Mouse (Mus musculus): Measurements from ENCODE around the gene Hist1h2aa. TPM values are rescaled to one million over a fixed set of nuclear protein-coding genes. Genes with fewer than 3 reads are reported as not detected.

Gene Hist1h2aa
- polyA plus RNA-seq, 1 experiment from 2014 or later = not detected

DNA sequence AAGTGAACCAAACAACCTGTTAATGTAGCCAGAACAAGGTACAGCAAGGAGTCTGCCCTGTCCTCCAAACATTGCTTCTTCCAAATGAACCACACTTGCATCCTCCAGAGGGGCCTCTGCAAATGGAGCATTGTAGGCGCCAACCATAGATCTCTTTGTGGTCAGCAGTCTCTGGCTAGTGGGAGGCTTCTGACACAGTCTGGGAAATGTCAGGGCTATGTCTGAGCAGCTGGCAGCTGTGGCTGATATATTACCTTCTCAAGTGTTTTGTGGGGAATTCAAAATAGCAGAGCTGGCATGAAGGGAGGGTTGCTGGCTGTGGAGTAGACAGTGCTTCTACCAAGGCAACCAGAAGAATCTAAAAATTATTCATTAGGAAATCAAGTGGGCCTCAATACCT, 18.1 kb upstream of the Hist1h2aa start:
- Histone ChIP-seq H3K36me3 (replicated peaks) (no peaks in the 10 kb centered on the region), H3K4me1 (peaks cover 15% of the 10 kb centered on the region), H3K9me3 (no peaks in the 10 kb centered on the region), H3K4me3 (no peak overlapping the region), H3K27ac (no peak overlapping the region), H3K27me3 (ENCODE audit: poor library complexity, severe bottlenecking) (no peaks in the 10 kb centered on the region)
- 90% methylated on average over 1 of the region's 1 CpGs for WGBS
- DNase-seq (ENCODE audit: extremely low spot score, low spot score) = no peak

- Histone ChIP-seq H3K4me3 (no peak overlapping the region), H3K9me3 (no peaks in the 10 kb centered on the region), H3K4me1 (peaks cover 15% of the 10 kb centered on the region), H3K36me3 (replicated peaks) (no peaks in the 10 kb centered on the region), H3K27ac (no peak overlapping the region), H3K27me3 (ENCODE audit: poor library complexity, severe bottlenecking) (no peaks in the 10 kb centered on the region)
- 83% methylated on average over 4 of the region's 4 CpGs for WGBS
- DNase-seq (ENCODE audit: extremely low spot score, low spot score) = no peak
These were observed 16.6 kb upstream of the Hist1h2aa start for GRCm38 (mm10) chr13:23917674-23918073.

- no peaks in the 10 kb centered on the region for H3K27me3 ChIP-seq (ENCODE audit: poor library complexity, severe bottlenecking)
- 83% methylated on average over 2 of the region's 2 CpGs for WGBS
- H3K36me3 ChIP-seq (replicated peaks) = no peaks in the 10 kb centered on the region
- no peak overlapping the region for H3K27ac ChIP-seq
- no peaks in the 10 kb centered on the region for H3K4me1 ChIP-seq
- no peak overlapping the region for H3K4me3 ChIP-seq
- no peaks in the 10 kb centered on the region for H3K9me3 ChIP-seq
- DNase-seq (ENCODE audit: extremely low spot score, low spot score) = no peak
These were observed 8.5 kb upstream of the Hist1h2aa start for GRCm38 (mm10) chr13:23925792-23926191.

GRCm38 (mm10) chr13:23928637-23929036, 5.6 kb upstream of the Hist1h2aa start:
- H3K27me3 ChIP-seq (ENCODE audit: poor library complexity, severe bottlenecking) = no peaks in the 10 kb centered on the region
- no peaks in the 10 kb centered on the region for H3K36me3 ChIP-seq (replicated peaks)
- H3K4me3 ChIP-seq = no peak overlapping the region
- DNase-seq (ENCODE audit: extremely low spot score, low spot score) = no peak
- 69% methylated on average over 3 of the region's 3 CpGs for WGBS
- no peaks in the 10 kb centered on the region for H3K9me3 ChIP-seq
- H3K27ac ChIP-seq = no peak overlapping the region
- H3K4me1 ChIP-seq = no peaks in the 10 kb centered on the region

DNA sequence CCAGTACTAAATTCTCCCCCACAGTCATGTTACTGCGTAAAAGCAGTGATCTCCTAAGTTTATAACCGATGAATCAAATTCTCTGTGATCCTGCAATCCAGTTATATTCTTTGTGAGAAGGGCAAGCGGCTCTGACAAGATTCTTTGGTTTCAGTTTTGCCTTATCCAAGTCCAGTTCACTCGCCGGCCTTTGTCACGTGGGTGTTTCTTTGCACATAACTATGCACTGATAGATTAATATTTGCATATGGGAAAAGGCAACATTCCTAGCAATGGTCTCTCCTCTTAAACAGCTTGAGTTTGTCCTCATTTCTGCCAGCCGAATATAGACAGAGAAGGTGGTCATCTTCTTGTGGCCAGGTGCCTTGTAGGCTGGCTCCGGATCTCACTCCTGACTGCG, 3.8 kb upstream of the Hist1h2aa start:
- no peaks in the 10 kb centered on the region for H3K4me1 ChIP-seq
- no peaks in the 10 kb centered on the region for H3K9me3 ChIP-seq
- no peak for DNase-seq (ENCODE audit: extremely low spot score, low spot score)
- no peaks in the 10 kb centered on the region for H3K36me3 ChIP-seq (replicated peaks)
- no peaks in the 10 kb centered on the region for H3K27me3 ChIP-seq (ENCODE audit: poor library complexity, severe bottlenecking)
- WGBS = 93% methylated on average over 9 of the region's 9 CpGs
- no peak overlapping the region for H3K4me3 ChIP-seq
- H3K27ac ChIP-seq = no peak overlapping the region

DNA sequence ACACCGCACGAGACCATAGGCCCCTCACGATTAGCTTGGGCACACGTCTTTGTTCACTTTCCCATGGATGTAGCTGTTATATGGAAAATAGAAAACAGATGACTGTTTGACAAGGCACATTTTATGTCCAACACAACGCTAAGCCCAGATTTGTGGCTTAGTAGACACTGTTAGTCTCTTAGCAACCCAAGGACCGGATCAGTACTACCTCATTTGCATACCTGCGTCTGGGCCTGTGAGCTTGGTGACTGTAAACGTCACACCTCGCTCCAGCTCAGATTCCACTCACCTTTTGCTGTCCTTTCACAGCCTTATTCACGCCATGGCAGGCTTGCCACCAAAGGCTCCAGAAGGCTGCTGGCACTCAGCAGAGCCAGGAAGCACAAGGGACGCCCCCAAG, 3.4 kb upstream of the Hist1h2aa start:
- H3K27ac ChIP-seq = no peak overlapping the region

GRCm38 (mm10) chr13:23933421-23934210, 646 bp upstream of the Hist1h2aa start, which contains the start of gene Hist1h2ba:
TSS of gene Hist1h2ba (minus strand) at chr13:23934156.
- 94% methylated on average over 39 of the region's 39 CpGs for WGBS
- no peaks in the 10 kb centered on the region for H3K36me3 ChIP-seq (replicated peaks)
- no peaks in the 10 kb centered on the region for H3K4me1 ChIP-seq
- no peaks in the 10 kb centered on the region for H3K27me3 ChIP-seq (ENCODE audit: poor library complexity, severe bottlenecking)
- H3K9me3 ChIP-seq = no peaks in the 10 kb centered on the region
- no peak within 1 kb of the TSS for H3K27ac ChIP-seq
- no peak for DNase-seq (ENCODE audit: extremely low spot score, low spot score)
- no peak within 1 kb of the TSS for H3K4me3 ChIP-seq

More for the DNA sequence above, 3.4 kb upstream of the Hist1h2aa start:
- WGBS = 77% methylated on average over 11 of the region's 11 CpGs
- Histone ChIP-seq H3K4me1 (no peaks in the 10 kb centered on the region), H3K4me3 (no peak overlapping the region), H3K27me3 (ENCODE audit: poor library complexity, severe bottlenecking) (no peaks in the 10 kb centered on the region), H3K9me3 (no peaks in the 10 kb centered on the region), H3K36me3 (replicated peaks) (no peaks in the 10 kb centered on the region)
- DNase-seq (ENCODE audit: extremely low spot score, low spot score) = no peak

DNA sequence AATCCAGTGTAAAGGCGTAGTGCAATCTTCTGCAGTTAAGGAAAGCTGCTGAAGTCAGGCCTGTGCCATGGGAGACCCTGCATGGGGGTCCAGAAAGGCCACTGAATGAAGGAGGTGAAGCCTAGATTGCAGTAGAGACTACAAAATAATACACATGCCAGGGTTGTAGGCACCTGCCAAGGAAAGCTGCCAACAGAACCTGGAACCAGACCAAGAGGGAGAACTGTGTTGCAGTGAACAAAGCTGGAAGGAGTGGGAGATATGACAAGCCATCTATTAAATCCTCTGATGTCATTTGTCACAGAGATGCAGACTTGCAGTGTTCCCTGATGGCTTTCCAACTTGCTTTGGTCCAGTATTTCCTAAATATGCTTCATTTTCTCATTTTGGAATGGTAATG, 4.4 kb downstream of the Hist1h2aa start:
- H3K4me1 ChIP-seq = peaks cover 4% of the 10 kb centered on the region
- H3K27ac ChIP-seq = no peak overlapping the region
- H3K36me3 ChIP-seq (replicated peaks) = no peaks in the 10 kb centered on the region
- H3K27me3 ChIP-seq (ENCODE audit: poor library complexity, severe bottlenecking) = no peaks in the 10 kb centered on the region
- H3K4me3 ChIP-seq = no peak overlapping the region
- H3K9me3 ChIP-seq = no peaks in the 10 kb centered on the region
- WGBS = 88% methylated on average over 1 of the region's 1 CpGs
- no peak for DNase-seq (ENCODE audit: extremely low spot score, low spot score)

GRCm38 (mm10) chr13:23940291-23940690, 6.0 kb downstream of the Hist1h2aa start:
- H3K36me3 ChIP-seq (replicated peaks) = no peaks in the 10 kb centered on the region
- WGBS = 57% methylated on average over 6 of the region's 6 CpGs
- no peak overlapping the region for H3K27ac ChIP-seq
- no peak for DNase-seq (ENCODE audit: extremely low spot score, low spot score)
- no peak overlapping the region for H3K4me3 ChIP-seq
- no peaks in the 10 kb centered on the region for H3K27me3 ChIP-seq (ENCODE audit: poor library complexity, severe bottlenecking)
- no peaks in the 10 kb centered on the region for H3K9me3 ChIP-seq
- peaks cover 4% of the 10 kb centered on the region for H3K4me1 ChIP-seq

DNA sequence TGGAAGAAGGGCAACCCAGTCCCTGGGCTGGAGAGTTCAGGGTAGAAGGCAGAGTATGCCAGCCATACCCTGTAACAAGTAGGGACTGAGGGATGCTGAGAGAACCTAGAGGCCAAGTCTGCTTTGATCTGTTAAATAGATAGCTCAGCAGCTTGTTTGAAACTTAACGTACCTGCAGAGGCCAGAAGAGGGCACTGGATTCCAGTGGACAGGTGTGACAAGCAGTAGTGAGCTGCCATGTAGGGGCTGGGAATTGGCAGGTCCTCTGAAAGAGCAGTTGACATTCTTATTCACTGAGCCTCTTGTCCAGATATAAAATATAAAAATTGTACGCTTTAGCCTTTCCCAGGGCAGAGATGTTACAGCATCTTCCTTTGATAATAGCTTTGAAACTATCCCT, 8.6 kb downstream of the Hist1h2aa start:
- Histone ChIP-seq H3K4me1 (peaks cover 15% of the 10 kb centered on the region), H3K27me3 (ENCODE audit: poor library complexity, severe bottlenecking) (peaks cover 5% of the 10 kb centered on the region), H3K4me3 (no peak overlapping the region), H3K9me3 (no peaks in the 10 kb centered on the region), H3K27ac (no peak overlapping the region), H3K36me3 (replicated peaks) (no peaks in the 10 kb centered on the region)
- no peak for DNase-seq (ENCODE audit: extremely low spot score, low spot score)
- 52% methylated on average over 2 of the region's 2 CpGs for WGBS

- WGBS = 49% methylated on average over 2 of the region's 2 CpGs
- Histone ChIP-seq H3K9me3 (no peaks in the 10 kb centered on the region), H3K36me3 (replicated peaks) (no peaks in the 10 kb centered on the region), H3K4me1 (peaks cover 28% of the 10 kb centered on the region), H3K27me3 (ENCODE audit: poor library complexity, severe bottlenecking) (peaks cover 5% of the 10 kb centered on the region), H3K4me3 (no peak overlapping the region), H3K27ac (no peak overlapping the region)
- DNase-seq (ENCODE audit: extremely low spot score, low spot score) = no peak
These were observed 12.0 kb downstream of the Hist1h2aa start for GRCm38 (mm10) chr13:23946254-23946653.

- WGBS = 66% methylated on average over 14 of the region's 14 CpGs
- Histone ChIP-seq H3K4me3 (no peak overlapping the region), H3K36me3 (replicated peaks) (no peaks in the 10 kb centered on the region), H3K27me3 (ENCODE audit: poor library complexity, severe bottlenecking) (peaks cover 5% of the 10 kb centered on the region), H3K4me1 (peaks cover 28% of the 10 kb centered on the region), H3K27ac (0 out of 2 replicates have a peak overlapping the region, but pooled peaks have one; percentile 30), H3K9me3 (no peaks in the 10 kb centered on the region)
- DNase-seq (ENCODE audit: extremely low spot score, low spot score) = no peak
These were observed 15.4 kb downstream of the Hist1h2aa start for GRCm38 (mm10) chr13:23949484-23950246.

DNA sequence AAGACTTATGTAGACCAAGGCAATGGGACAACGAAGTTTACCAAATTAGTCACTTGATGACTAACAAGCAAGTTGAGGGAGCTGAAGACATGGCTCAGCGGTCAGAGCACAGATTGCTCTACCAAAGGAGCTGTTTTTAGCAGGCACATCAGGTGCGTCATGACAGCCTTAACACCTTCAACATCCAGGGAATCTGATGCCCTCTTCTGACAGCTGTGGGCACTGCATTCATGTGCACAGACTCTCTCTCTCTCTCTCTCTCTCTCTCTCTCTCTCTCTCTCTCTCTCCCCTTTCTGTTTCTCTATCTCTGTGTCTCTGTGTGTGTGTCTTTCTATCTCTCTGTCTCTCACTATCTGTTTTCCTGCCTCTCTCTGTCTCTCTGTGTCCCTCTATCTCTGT, 16.7 kb downstream of the Hist1h2aa start:
- Histone ChIP-seq H3K27ac (no peak overlapping the region), H3K27me3 (ENCODE audit: poor library complexity, severe bottlenecking) (peaks cover 5% of the 10 kb centered on the region), H3K4me3 (no peak overlapping the region), H3K36me3 (replicated peaks) (no peaks in the 10 kb centered on the region), H3K4me1 (peaks cover 27% of the 10 kb centered on the region), H3K9me3 (no peaks in the 10 kb centered on the region)
- no peak for DNase-seq (ENCODE audit: extremely low spot score, low spot score)
- WGBS = 70% methylated on average over 3 of the region's 3 CpGs

All from forebrain, embryonic 10.5 days (tissue).